Comparison of ENCODE assay signal across 21 mouse cellular contexts in genomic region chr8:57115303-57115702, GRCm38 (mm10).
A peak's percentile ranks its signal among the peaks of the same experiment; 100 is the strongest.
DNase-seq lines count a peak whose midpoint lies in the region; ATAC-seq lines count a peak whose summit lies in the region.
"Had no signal": no experiment of that assay in that cellular context is flagged by ENCODE, and none has a peak within 500 bp of the region (broad histone marks: within the 10 kb centered on the region; RNA-seq: fewer than 3 reads in every experiment).

No protein-coding gene starts in this region.

- intact Hi-C loops in heart, postnatal 14 days (cut with DNase I): loop anchor here (10.0 kb wide), 1 partner anchor 231 kb away; no protein-coding TSS in a partner anchor

- DNase-seq in frontal cortex, postnatal 36 days (ENCODE audit: low spot score in 2 of 2): no peak
- peak; percentile 16 for DNase-seq in brain, adult 2 months (ENCODE audit: low read depth, low spot score)
- DNase-seq in telencephalon, adult 2 months (ENCODE audit: low read depth, low spot score): peak; percentile 2
- no peak for DNase-seq in heart, postnatal 14 days
- no peak for DNase-seq in adrenal gland, postnatal 4 days (ENCODE audit: low spot score in 2 of 2)
- DNase-seq: adrenal gland, adult 2 months; adrenal gland, adult 8-10 months; adrenal gland, postnatal 10 days; adrenal gland, postnatal 14 days; adrenal gland, postnatal 25 days; adrenal gland, postnatal 36 days; B cell, adult 2 months; cerebellum, adult 11 months; cerebellum, adult 11-12 months; cerebellum, adult 18-20 months; cerebellum, adult 2 months; cerebellum, adult 8-10 months had no signal

- peak; percentile 94 for ATAC-seq in frontal cortex, adult (ENCODE audit: low TSS enrichment)
- ATAC-seq: activated CD4-positive, CD25-positive, alpha-beta regulatory T cell, adult 4 months; CD4-positive, CD25-positive, alpha-beta regulatory T cell, adult 4 months; Patski had no signal

Comparison
In these comparisons a context has a peak if more than half of its experiments do, and no peak if none do; other contexts are left out.
1. DNase-seq: peak in brain, adult 2 months (single experiment) and telencephalon, adult 2 months (single experiment); none in frontal cortex, postnatal 36 days (0 of 2), heart, postnatal 14 days (0 of 2) and adrenal gland, postnatal 4 days (0 of 2).